Mouse (Mus musculus) ovary, postnatal 36 days (tissue): ENCODE results near the gene 2510009E07Rik.

Experiments
- DNase-seq: peaks from one replicate; pipeline ENCODE4 v3.0.0; 2022; ENCODE audit warnings: low spot score, mixed read lengths

Gene 2510009E07Rik

DNA sequence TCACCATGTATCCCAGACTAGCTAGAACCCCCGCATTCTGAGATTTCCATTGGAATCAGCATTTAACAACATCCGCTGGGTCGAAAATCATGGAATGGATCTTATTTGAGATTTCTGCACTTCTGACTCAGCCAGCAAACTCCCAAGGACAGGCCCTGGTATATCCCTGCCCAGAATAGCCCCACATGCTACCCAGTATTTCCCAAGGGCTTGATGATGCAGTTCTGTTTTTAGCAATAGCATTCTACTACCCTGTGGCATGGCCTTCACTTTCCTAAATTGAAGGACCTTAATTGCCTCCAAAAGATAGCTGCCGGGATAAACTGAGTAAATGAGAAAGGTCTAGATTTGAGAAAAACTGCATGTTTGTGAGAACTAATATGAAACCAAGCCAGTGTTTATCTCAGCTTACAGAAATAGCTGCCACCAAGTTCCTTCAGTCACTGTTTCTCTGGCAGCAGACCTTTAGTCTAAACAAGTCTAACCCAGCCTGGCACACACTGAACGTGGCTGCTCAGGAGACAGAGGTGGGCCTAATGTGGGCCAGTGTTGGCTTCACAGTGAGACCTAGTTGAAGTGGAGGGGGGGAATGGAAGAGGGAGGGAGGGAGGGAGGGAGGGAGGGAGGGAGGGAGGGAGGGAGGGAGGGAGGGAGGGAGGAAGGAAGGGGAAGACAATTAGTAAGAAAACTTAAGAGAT is 58.2 kb downstream of the 2510009E07Rik start:
- DNase-seq = no peak

DNA sequence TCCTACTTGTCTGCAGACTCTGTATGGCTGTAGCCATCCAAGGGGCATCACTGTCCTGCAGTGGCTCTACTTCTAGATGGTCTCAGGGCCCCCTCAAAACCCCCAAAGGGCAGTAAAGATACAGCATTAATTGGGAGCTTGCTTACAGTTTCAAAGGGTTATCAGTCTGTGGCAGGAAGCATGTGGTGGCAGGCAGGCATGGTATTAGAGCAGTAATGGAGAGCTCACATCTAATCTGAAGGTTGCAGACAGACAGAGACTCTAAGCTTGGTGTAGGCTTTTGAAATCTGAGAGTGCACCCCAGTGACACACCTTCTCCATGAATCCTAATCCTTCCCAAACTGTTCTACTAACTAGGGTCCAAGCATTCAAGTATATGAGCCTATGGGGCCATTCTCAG is 60.0 kb downstream of the 2510009E07Rik start:
- no peak for DNase-seq

DNA sequence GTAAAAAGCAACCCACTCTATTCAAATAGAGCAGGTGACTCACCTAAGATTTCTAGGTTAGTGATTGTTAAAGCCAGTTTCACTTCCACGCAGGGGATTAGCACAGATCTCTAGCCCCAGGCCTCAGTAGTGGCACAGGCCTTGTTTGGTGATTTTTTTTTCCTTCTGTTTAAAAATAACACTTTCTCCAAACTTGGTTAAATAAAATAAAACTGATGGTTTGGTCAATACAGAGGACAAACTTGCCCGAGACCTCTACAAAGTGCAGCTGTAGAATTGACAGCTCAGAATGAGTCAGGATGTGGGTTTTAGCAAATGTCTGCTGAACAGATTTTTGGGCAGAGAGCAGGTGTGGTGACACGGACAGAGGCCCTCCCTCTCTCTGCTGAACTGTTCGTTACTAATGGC is 62.6 kb downstream of the 2510009E07Rik start:
- DNase-seq = no peak

DNA sequence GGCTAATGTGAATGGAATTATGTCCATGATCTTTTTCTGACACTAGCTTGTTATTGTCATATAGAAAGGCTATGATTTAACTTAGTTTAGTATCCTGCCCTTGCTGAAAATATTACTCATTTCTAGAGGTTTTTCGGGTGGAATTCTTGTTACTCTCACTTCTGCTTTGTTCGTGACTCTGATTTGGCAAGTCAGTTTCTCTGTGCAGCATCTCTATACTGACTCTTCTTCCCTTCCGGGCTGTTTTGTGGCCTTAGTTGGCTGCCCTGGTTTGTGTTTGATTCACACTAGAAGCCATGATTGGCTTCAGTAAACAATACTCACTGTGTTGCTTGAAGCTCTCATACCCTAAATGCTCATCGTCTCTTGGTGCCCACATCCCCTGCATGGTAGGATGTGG is 63.9 kb downstream of the 2510009E07Rik start:
- DNase-seq = no peak

DNA sequence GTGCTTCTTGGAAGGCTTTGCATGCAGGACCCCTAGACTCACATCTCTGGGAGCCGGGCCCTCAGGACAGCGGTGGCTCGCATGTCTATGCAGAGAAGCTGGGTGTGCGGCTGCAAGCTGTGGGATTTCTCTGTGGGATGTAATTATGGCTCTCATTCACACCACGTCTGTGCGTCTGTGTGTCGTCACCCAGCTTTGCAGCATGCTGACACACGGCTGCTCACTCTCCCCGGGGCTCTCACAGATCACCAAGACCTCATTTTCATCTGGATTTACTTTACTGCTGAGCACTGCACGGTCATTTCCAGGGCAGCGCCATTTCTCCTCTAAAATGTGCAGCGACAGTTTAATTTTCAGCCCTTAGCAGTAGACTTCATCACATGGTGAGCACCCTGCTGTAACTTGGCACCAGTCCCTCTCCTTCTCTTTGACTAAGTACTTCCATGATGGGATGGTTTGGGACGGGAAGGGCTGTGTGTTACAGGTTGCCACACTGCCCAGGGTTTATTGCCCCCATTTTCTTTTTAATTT is 66.3 kb downstream of the 2510009E07Rik start:
- no peak for DNase-seq

DNA sequence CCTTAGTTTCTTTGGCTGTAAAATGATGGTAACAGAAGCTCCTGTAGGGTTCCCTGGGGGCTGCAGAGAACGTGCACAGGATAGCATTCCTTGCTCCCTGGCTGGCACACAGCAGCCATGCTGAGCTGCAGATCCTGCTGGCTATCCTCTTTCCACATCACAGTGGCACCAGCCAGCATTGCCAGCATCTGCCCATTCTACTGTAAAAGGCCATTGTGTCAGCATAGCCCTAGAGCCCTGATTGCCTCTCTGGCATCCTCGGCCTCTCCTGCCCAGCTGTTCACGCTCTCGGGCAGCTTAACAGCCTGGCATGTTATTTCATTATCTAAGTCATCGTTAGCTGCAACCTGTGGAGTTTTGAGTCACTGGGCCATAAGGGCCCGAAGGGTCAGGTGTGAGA is 67.2 kb downstream of the 2510009E07Rik start:
- no peak for DNase-seq

DNA sequence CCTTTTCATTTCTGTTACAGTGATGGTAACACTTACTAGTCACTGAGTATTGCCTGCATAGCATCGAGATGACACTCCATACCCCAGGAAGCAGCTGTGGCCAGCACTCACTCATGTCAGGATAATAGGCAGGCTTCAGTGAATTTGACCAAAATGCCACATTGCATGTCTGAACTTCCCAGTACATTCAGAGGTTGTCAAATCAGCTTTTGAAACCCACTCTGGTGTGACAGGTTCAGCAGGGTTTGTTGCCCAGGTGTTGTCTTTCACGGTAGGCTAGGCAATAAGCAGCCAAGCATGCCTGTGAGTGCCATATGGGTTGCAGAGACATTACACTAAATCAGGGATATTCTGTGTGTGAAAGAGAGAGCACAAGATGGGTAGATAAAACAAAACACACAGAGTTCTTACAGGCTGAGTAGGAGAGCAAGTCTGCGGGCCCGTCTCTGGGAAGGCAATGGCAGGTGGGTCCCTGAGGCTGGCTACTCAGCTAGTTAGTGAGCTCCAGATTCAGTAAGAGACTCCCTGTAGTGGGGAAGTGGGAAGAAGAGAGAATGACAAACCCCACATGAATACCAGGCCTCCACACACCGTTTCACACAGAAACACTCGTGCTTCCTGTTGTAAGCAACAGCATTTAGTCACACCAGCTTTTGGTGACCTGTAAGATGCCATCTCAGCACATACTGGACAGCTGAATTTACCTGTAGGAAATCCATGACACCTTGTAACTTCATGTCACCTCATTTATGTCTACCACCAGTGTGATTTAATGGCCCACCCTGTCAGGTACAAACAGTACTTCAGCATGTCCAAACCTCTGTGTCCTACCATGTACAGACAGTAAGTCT is 68.5 kb downstream of the 2510009E07Rik start:
- DNase-seq = no peak

DNA sequence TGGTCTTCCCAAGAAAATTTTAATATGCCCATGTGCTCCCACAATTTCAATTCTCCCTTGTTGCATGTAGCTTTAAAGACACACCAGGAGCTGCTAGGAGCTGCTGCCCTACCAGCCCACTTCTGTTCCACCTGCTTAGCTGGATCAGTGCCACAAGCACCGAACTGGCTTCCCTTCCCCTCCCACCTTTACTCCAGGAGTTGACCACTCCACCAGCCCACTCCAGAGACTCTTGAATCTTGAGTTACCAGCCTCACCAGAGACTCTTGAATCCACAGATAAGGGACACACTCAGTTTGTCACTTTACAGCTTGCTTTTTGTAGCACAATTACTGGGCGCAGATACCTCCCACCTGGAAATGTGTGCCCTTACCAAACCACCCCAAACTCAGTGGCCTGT is 73.8 kb downstream of the 2510009E07Rik start:
- DNase-seq = no peak

DNA sequence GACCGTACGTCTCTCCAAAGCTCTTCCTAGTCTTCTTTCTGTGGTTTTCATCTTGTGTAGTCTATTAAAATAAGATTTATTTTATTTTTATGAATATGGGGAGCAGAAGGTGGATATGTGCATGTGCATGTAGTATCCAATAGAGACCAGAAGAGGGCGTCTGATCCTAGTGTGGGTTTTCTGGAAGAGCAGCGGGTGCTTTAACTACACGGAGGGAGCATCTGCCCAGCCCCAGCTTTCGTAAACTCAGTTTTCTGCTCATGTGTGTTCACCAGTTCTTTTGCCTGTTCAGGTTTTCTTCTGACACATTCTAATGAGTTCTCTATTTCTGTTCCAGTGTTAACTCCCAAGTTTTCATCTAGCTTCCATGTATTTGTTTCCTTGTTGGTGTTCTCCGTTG is 78.7 kb downstream of the 2510009E07Rik start:
- no peak for DNase-seq

DNA sequence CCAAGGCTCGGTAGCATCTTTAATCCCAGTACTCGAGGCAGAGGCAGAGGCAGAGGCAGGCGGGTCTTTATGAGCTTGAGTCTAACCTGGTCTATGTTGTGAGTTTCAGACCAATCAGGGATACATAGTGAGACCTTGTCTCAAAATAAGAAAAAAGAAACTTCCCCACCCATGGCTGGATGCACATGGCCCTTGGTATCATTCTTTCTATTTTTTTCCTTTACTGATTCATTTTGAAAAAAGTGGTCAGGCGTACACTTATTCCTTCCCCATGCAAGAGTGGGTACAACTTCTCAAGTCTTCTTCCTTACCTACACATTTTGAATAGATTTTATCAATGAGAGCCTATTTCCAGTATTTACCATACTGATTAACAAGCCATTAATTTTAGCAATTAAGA is 84.0 kb downstream of the 2510009E07Rik start:
- no peak for DNase-seq

DNA sequence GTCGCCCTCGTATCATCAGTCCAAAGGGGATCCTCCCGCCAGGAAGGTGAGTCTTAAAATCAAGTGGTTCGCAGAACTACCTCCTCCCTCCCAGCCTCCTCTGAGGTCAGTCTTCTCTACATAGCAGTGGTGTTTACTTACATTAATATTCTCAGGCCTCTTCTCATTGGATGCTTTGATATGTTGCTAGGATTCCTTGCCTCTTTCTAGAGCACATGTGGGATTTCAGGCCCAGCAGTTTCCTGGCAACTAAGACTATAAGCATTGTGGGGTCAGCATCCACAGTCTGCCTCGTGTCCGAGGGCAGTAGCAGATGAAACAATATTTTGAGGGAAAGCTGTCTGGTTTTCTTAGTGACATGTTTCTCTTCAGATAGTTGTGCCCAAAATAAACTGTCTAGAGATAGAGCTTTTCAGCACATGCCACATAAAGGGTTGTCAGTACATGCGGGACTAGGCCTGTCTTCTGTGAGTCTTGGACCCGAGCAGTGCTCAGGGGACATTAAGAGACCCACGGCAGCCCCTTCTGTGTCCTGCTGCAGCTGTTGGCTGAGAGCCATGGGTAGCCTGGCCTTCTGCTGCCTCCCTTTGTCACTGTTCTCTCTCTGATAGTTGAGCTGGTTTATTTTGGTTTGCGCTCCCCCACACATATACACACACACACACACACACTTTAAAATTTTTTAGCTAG is 86.1 kb downstream of the 2510009E07Rik start:
- no peak for DNase-seq

DNA sequence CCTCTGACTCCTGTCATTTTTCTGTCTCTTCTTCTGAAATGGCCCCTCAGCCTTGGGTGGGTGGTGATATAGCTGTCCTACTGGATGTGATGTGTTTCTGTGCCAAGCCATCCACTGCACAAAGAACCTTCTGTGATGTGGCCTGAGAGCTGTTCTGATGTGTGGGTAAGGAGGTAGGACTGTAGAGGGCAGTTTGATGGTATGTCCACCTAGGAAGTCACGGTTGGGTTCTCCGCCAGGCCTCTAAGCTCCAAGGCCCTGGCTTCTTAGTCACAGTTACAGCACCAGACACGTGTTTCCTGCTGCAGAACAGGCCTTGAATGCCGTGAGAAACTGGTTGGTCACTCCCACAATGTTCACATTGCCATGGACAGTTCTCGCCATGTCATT is 86.8 kb downstream of the 2510009E07Rik start:
- DNase-seq = no peak

DNA sequence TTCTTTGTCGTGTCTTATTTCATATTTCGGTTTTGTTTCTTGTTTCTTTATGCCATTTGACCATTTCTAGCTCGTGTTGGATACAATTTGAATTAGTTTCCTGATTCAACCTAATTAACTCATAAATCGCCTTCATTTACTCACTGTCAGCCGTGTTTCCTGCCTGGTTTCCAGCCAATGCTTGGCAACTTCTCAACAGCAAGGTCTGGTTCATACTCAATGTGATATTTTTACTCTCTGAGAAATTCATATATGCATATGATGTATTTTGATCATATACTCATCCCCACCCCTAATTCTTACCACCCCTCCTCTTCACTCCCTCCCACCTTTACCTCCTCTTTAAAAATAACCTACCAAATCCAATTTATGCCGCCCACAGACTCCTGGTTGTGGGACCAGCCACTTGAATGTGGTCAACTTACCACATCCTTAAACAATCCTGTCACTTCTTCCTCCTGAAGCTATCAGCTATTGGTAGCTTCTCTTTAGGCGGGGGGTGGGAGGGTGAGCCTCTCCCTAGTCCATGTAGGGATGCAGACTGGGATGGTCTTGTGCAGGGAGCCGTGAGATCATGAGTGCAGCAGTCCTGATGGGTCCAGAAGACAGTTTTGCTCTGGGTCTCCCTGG is 87.3 kb downstream of the 2510009E07Rik start:
- DNase-seq = no peak

DNA sequence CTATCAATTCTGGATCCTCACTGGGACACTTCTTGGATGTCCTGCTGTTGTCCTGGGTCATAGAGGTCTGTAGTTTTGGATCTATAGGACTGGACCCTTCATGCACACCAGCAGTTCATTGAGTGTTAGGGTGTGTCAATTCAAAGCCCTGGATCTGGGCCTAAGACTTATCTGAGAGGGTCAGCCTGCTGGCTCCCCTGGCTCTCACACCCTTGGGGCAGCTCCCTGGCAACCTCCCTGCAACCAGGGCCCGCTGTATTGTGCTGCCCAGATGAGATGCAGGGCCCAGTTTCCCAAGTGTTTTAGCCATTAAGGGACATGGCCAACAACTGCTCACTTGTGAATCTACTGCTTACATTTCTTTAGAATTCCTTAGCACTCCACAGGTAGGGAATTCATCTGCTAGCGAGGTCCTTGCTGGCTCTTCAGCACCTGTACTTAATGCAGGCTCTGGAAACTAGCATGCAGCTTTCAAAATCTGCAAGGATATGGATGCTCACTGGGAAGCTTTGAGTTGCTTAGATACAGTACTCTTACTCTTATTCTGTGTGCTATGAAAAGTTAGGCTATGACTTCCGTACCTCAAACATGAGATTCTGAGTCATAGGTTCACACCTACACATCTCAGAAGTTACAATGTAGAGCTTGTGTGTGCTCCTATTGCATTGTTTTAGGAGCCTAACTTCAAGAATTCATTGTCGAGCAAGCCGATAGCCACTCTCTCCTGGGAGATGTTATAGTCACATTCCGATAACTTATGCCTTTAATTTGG is 88.0 kb downstream of the 2510009E07Rik start:
- DNase-seq = no peak

DNA sequence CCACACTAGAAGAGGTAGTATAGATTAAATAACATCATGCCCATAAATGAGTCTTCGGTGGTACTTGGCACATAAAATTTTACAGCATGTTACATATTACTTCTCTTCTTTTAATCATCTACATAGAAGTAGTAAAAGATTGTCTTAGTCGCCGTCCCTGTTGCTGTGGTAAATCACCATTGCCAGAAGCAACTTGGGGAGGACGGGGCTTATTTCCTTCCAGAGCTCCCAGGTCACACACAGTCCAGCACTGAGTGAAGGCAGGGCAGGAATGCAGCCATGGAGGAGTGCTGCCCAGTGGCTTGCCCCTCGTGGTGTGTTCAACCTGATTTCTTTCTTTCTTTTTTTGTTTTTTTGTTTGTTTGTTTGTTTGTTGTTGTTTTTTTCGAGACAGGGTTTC is 90.1 kb downstream of the 2510009E07Rik start:
- DNase-seq = no peak
